Comparison of ENCODE assay signal across 7 mouse cellular contexts in genomic region chr5:33274085-33274952, GRCm38 (mm10). TPM values are rescaled to one million over a fixed set of nuclear protein-coding genes. Genes with fewer than 3 reads are reported as not detected.
DNase-seq lines count a peak whose midpoint lies in the region; ATAC-seq lines count a peak whose summit lies in the region.

No protein-coding gene starts in this region.

- H3K4me1 ChIP-seq in embryonic facial prominence, embryonic 11.5 days (ENCODE audit: control insufficient read depth, insufficient read depth, low read length): peaks cover 4% of the 10 kb centered on the region; the same call in 1 of the 2 replicates
- peaks cover 5% of the 10 kb centered on the region for H3K4me1 ChIP-seq in limb, embryonic 11.5 days (ENCODE audit: control insufficient read depth, insufficient read depth, low read length)
- peaks cover 34% of the 10 kb centered on the region for H3K4me1 ChIP-seq in midbrain, embryonic 14.5 days (ENCODE audit: control insufficient read depth, insufficient read depth, low read length)

- peaks cover 1% of the 10 kb centered on the region for H3K36me3 ChIP-seq in embryonic facial prominence, embryonic 11.5 days (replicated peaks; ENCODE audit: control insufficient read depth, insufficient read depth, low read depth, low read length)
- H3K36me3 ChIP-seq in limb, embryonic 11.5 days (ENCODE audit: control insufficient read depth, insufficient read depth, low read length): peaks cover 5% of the 10 kb centered on the region; the same call in 1 of the 2 replicates
- H3K36me3 ChIP-seq in midbrain, embryonic 14.5 days (ENCODE audit: control insufficient read depth, insufficient read depth, low read length): peaks cover 15% of the 10 kb centered on the region

- DNase-seq in adrenal gland, postnatal 14 days: peak; percentile 95
- DNase-seq in embryonic facial prominence, embryonic 11.5 days (ENCODE audit: low spot score): peak; percentile 93
- DNase-seq in heart, adult 11 months: peak; percentile 99
- peak; percentile 94 for DNase-seq in kidney, adult 18-20 months
- peak; percentile 95 for DNase-seq in limb, embryonic 11.5 days (ENCODE audit: low spot score)
- peak; percentile 98 for DNase-seq in midbrain, embryonic 14.5 days
- DNase-seq in spleen, adult 18-20 months: peak; percentile 86 to 91

- peak; percentile 44 for ATAC-seq in embryonic facial prominence, embryonic 11.5 days (replicated peaks; ENCODE audit: insufficient number of reproducible peaks, low FRiP score, low TSS enrichment, low read depth)
- peak; percentile 55 for ATAC-seq in limb, embryonic 11.5 days (ENCODE audit: insufficient number of reproducible peaks, low FRiP score, low TSS enrichment, low read depth)
- ATAC-seq in midbrain, embryonic 14.5 days (ENCODE audit: low FRiP score, low TSS enrichment): peak; percentile 70

- peak overlapping the region; percentile 97 for H3K9ac ChIP-seq in embryonic facial prominence, embryonic 11.5 days (replicated peaks; ENCODE audit: low read length)
- peak overlapping the region; percentile 96 for H3K9ac ChIP-seq in limb, embryonic 11.5 days (ENCODE audit: low read length)
- H3K9ac ChIP-seq in midbrain, embryonic 14.5 days (replicated peaks; ENCODE audit: low read length): peak overlapping the region; percentile 96

- peak overlapping the region; percentile 56 for H3K4me2 ChIP-seq in embryonic facial prominence, embryonic 11.5 days (ENCODE audit: low read depth, low read length)
- peak overlapping the region; percentile 81 for H3K4me2 ChIP-seq in limb, embryonic 11.5 days (ENCODE audit: low read depth, severe bottlenecking)
- peak overlapping the region; percentile 89 for H3K4me2 ChIP-seq in midbrain, embryonic 14.5 days (ENCODE audit: low read length)

- peak overlapping the region; percentile 93 for H3K27ac ChIP-seq in embryonic facial prominence, embryonic 11.5 days (replicated peaks; ENCODE audit: low read depth, low read length)
- peak overlapping the region; percentile 92 for H3K27ac ChIP-seq in limb, embryonic 11.5 days (replicated peaks; ENCODE audit: low read depth, low read length)
- H3K27ac ChIP-seq in midbrain, embryonic 14.5 days (replicated peaks; ENCODE audit: low read depth, low read length): peak overlapping the region; percentile 99

- peak overlapping the region; percentile 83 for H3K4me3 ChIP-seq in embryonic facial prominence, embryonic 11.5 days (ENCODE audit: low read depth, low read length)
- H3K4me3 ChIP-seq in limb, embryonic 11.5 days (ENCODE audit: low read depth, low read length): peak overlapping the region; percentile 86
- H3K4me3 ChIP-seq in midbrain, embryonic 14.5 days (replicated peaks; ENCODE audit: low read depth, low read length): peak overlapping the region; percentile 91

- no peaks in the 10 kb centered on the region for H3K27me3 ChIP-seq in embryonic facial prominence, embryonic 11.5 days (ENCODE audit: control insufficient read depth, insufficient read depth, low read length)
- H3K27me3 ChIP-seq in limb, embryonic 11.5 days (ENCODE audit: control insufficient read depth, insufficient read depth, low read length): no peaks in the 10 kb centered on the region
- H3K27me3 ChIP-seq in midbrain, embryonic 14.5 days (ENCODE audit: control insufficient read depth, insufficient read depth, low read length): no peaks in the 10 kb centered on the region

- WGBS in embryonic facial prominence, embryonic 11.5 days: under 1% methylated on average over 51 of the region's 97 CpGs
- WGBS in limb, embryonic 11.5 days: under 1% methylated on average over 71 of the region's 97 CpGs
- under 1% methylated on average over 94 of the region's 97 CpGs for WGBS in midbrain, embryonic 14.5 days

- H3K9me3 ChIP-seq in embryonic facial prominence, embryonic 11.5 days (replicated peaks; ENCODE audit: control insufficient read depth, low read length): no peaks in the 10 kb centered on the region
- no peaks in the 10 kb centered on the region for H3K9me3 ChIP-seq in limb, embryonic 11.5 days (ENCODE audit: control insufficient read depth, low read length)
- H3K9me3 ChIP-seq in midbrain, embryonic 14.5 days (ENCODE audit: control insufficient read depth, low read length): no peaks in the 10 kb centered on the region

RNA-seq across cellular contexts. Expression of gene Ctbp1, which starts 0.5 kb away (rescaled TPM):
- 188 and 195 TPM in 2 replicates for total RNA-seq in adrenal gland, postnatal 14 days (2021)
- 396 and 435 TPM in 2 replicates for polyA plus RNA-seq in embryonic facial prominence, embryonic 11.5 days (2014; fragmentation: Nextera tagmentation; extraction: Ambion mirVana)
- 466 and 469 TPM in 2 replicates for polyA plus RNA-seq in limb, embryonic 11.5 days (2014; fragmentation: Nextera tagmentation; extraction: Ambion mirVana)
- polyA plus RNA-seq in midbrain, embryonic 14.5 days (2014; fragmentation: Nextera tagmentation; extraction: Ambion mirVana): 578 and 581 TPM in 2 replicates

RNA-seq across cellular contexts. Expression of gene Spon2, which starts 56.1 kb away (rescaled TPM):
- 1.7 and 2.5 TPM in 2 replicates for total RNA-seq in adrenal gland, postnatal 14 days (2021)
- polyA plus RNA-seq in embryonic facial prominence, embryonic 11.5 days (2014; fragmentation: Nextera tagmentation; extraction: Ambion mirVana): 4.2 and 5.3 TPM in 2 replicates
- polyA plus RNA-seq in limb, embryonic 11.5 days (2014; fragmentation: Nextera tagmentation; extraction: Ambion mirVana): 1.8 and 2.0 TPM in 2 replicates
- 0.50 and 1.6 TPM in 2 replicates for polyA plus RNA-seq in midbrain, embryonic 14.5 days (2014; fragmentation: Nextera tagmentation; extraction: Ambion mirVana)

Comparison
In these comparisons a context has a peak if more than half of its experiments do, and no peak if none do; other contexts are left out.
1. Peak in every context shown above with its lines: DNase-seq, ATAC-seq, H3K4me3 ChIP-seq and H3K27ac ChIP-seq.